Mouse (Mus musculus) lung, postnatal 0 days (tissue): ENCODE results near the gene Hoxb2. TPM values are rescaled to one million over a fixed set of nuclear protein-coding genes. Genes with fewer than 3 reads are reported as not detected.

Source experiments
- ATAC-seq: fragments of 200-750 bp; cut with Nextera tagmentation; 2 replicates; pipeline ENCODE4 v1.8.0; 2017; ENCODE audit warnings: moderate library complexity
- DNase-seq: peaks from one replicate; pipeline ENCODE4 v3.0.0-alpha.2; 2016; ENCODE audit warnings: low spot score
- H3K27ac ChIP-seq: fragments of 300-500 bp; sonication (generic); 2 replicates; pipeline ENCODE4 v1.5.1; 2014; ENCODE audit warnings: antibody characterized with exemption, mild to moderate bottlenecking, low read length, mixed read lengths
- H3K27me3 ChIP-seq: fragments of 300-500 bp; sonication (generic); replicated peaks from 2 replicates; pipeline ENCODE4 v1.6.1; 2014; ENCODE audit warnings: low read length, mixed read lengths; ENCODE audit not compliant: insufficient read depth
- H3K36me3 ChIP-seq: fragments of 300-500 bp; sonication (generic); 2 replicates; pipeline ENCODE4 v1.6.1; 2014; ENCODE audit warnings: low read length, mixed read lengths; ENCODE audit not compliant: insufficient read depth
- H3K4me1 ChIP-seq: fragments of 300-500 bp; sonication (generic); 2 replicates; pipeline ENCODE4 v1.6.1; 2014; ENCODE audit warnings: antibody characterized with exemption, low read depth, low read length, mixed read lengths; ENCODE audit not compliant: insufficient read depth
- H3K4me2 ChIP-seq: fragments of 300-500 bp; sonication (generic); replicated peaks from 2 replicates; pipeline ENCODE4 v1.6.1; 2014; ENCODE audit warnings: low read depth, mild to moderate bottlenecking, low read length, moderate library complexity, mixed read lengths
- H3K4me3 ChIP-seq: fragments of 300-500 bp; sonication (generic); 2 replicates; pipeline ENCODE4 v1.5.1; 2014; ENCODE audit warnings: low read depth, low read length
- H3K9ac ChIP-seq: fragments of 300-500 bp; sonication (generic); replicated peaks from 2 replicates; pipeline ENCODE4 v1.6.1; 2014; ENCODE audit warnings: low read depth, mild to moderate bottlenecking
- H3K9me3 ChIP-seq: fragments of 300-500 bp; sonication (generic); 2 replicates; pipeline ENCODE4 v1.6.1; 2016; ENCODE audit warnings: low read length, mixed read lengths
- CTCF ChIP-seq: IDR thresholded peaks from 2 replicates; pipeline ENCODE4 v1.5.1; 2016; ENCODE audit warnings: antibody characterized with exemption, mild to moderate bottlenecking
- EP300 ChIP-seq: IDR thresholded peaks from 2 replicates; pipeline ENCODE4 v1.6.1; 2016; ENCODE audit warnings: antibody characterized with exemption, mild to moderate bottlenecking, control low read depth
- WGBS: fragments of 180-500 bp; shearing (Covaris S2); extraction: QIAGEN DNeasy Blood & Tissue Kit; methylation state at CpG from one replicate; pipeline ENCODE4 v1.1.7; 2014; 5-methylcytosine and 5-hydroxymethylcytosine counted together
- polyA plus RNA-seq: library from polyadenylated mRNA; unstranded; fragments of >200 nt; fragmentation: Nextera tagmentation; extraction: Ambion mirVana; gene quantifications from 2 replicates; pipeline ENCODE4 v1.2.1, GENCODE M21; 2015

Gene Hoxb2
- polyA plus RNA-seq: 16.5 and 16.9 TPM in 2 replicates

- no peaks in the 10 kb centered on the region for H3K9me3 ChIP-seq
- TF ChIP-seq CTCF: no peak
- TF ChIP-seq EP300: no peak
- 37% methylated on average over 2 of the region's 2 CpGs for WGBS
- H3K9ac ChIP-seq: no peak within 1 kb of the TSS
- DNase-seq (no peak), ATAC-seq (no peak)
- peak within 1 kb of the TSS; percentile 63; the same call in 1 of the 2 replicates for H3K4me2 ChIP-seq
- no peaks in the 10 kb centered on the region for H3K36me3 ChIP-seq
- peaks cover 6% of the 10 kb centered on the region; the same call in 1 of the 2 replicates for H3K4me1 ChIP-seq
- peaks cover 12% of the 10 kb centered on the region; the same call in 1 of the 2 replicates for H3K27me3 ChIP-seq
- peak within 1 kb of the TSS; percentile 79 for H3K27ac ChIP-seq
- 0 out of 2 replicates have a peak within 1 kb of the TSS, but pooled peaks have one; percentile 58 for H3K4me3 ChIP-seq
Measured at GRCm38 (mm10) chr11:96350341-96350624, at the start of gene Hoxb2. Gene Hoxb2 (plus strand): TSS chr11:96350525.

DNA sequence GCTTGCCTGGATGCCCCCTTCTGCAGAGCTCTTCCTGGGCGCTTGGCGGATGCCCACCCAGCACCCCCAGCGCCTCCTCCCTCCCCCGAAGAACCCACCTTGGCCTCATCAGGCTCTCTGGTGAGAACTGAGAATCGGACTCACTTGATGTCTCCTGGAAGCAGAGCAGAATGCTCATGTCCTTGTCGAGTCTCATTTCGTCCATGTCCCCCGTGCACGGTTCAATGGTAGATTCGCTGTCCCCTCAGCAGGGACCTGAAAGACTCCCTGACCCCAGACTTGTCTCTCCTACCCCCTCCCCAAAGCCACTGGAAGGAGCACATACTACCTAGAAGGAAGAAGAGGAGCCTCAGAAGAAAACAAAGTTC is 49.3 kb upstream of the Hoxb2 start:
- H3K27ac ChIP-seq: no peak overlapping the region
- ATAC-seq: no peak
- TF ChIP-seq CTCF (no peak), EP300 (no peak)
- H3K9ac ChIP-seq: no peak overlapping the region
- peak overlapping the region; percentile 61 for H3K4me2 ChIP-seq
- H3K36me3 ChIP-seq: no peaks in the 10 kb centered on the region
- peaks cover 52% of the 10 kb centered on the region for H3K27me3 ChIP-seq
- 31% methylated on average over 8 of the region's 10 CpGs for WGBS
- peak overlapping the region; percentile 46 for H3K4me3 ChIP-seq
- no peak for DNase-seq
- H3K9me3 ChIP-seq: no peaks in the 10 kb centered on the region
- H3K4me1 ChIP-seq: no peaks in the 10 kb centered on the region

DNA sequence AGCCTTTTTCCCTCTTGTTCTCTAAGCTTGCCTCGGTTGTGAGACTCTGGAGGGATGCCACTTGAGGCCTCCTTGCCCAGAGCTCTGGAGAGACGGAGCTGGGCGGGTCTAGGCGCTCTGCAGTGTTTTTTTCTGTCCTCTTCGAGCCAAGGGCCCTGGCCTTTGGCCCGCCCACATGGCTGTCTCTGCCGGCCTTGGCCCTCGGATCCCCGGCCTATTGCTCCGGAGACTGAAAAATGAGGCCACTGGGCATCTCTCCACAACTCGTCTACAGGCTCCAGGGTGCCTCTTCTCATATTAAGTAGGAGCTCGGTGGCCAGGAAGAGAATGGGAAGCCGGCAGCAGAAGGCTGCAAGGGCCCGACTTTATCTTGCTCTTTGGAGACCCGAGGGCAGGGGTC is 48.5 kb upstream of the Hoxb2 start:
- Histone ChIP-seq H3K36me3 (no peaks in the 10 kb centered on the region), H3K4me1 (no peaks in the 10 kb centered on the region), H3K9ac (no peak overlapping the region), H3K27ac (no peak overlapping the region), H3K4me3 (no peak overlapping the region), H3K27me3 (peaks cover 44% of the 10 kb centered on the region), H3K4me2 (peak overlapping the region; percentile 30; the same call in 1 of the 2 replicates), H3K9me3 (no peaks in the 10 kb centered on the region)
- WGBS: 11% methylated on average over 15 of the region's 15 CpGs
- no peak for TF ChIP-seq EP300
- TF ChIP-seq CTCF: no peak
- ATAC-seq (peak; percentile 22; the same call in 1 of the 2 replicates), DNase-seq (peak; percentile 75)

- peaks cover 37% of the 10 kb centered on the region for H3K27me3 ChIP-seq
- H3K36me3 ChIP-seq: no peaks in the 10 kb centered on the region
- no peak for DNase-seq
- no peak for TF ChIP-seq EP300
- TF ChIP-seq CTCF: no peak
- no peaks in the 10 kb centered on the region for H3K4me1 ChIP-seq
- no peak overlapping the region for H3K9ac ChIP-seq
- no peaks in the 10 kb centered on the region for H3K9me3 ChIP-seq
- ATAC-seq: no peak
- peak overlapping the region; percentile 73 for H3K4me2 ChIP-seq
- H3K27ac ChIP-seq: no peak overlapping the region
- H3K4me3 ChIP-seq: peak overlapping the region; percentile 57; the same call in 1 of the 2 replicates
- 20% methylated on average over 23 of the region's 23 CpGs for WGBS
Measured at GRCm38 (mm10) chr11:96302381-96303150, 47.8 kb upstream of the Hoxb2 start.

GRCm38 (mm10) chr11:96303151-96304099 is 46.9 kb upstream of the Hoxb2 start, which contains the start of gene Hoxb5:
Gene Hoxb5 (plus strand): TSS chr11:96303336.
- TF ChIP-seq EP300 (no peak; the same call in 1 of the 2 replicates), CTCF (peak; percentile 93)
- peaks cover 32% of the 10 kb centered on the region for H3K27me3 ChIP-seq
- H3K9ac ChIP-seq: peak within 1 kb of the TSS; percentile 82
- WGBS: under 1% methylated on average over 69 of the region's 69 CpGs
- DNase-seq (peak; percentile 96), ATAC-seq (peak; percentile 71)
- H3K4me3 ChIP-seq: peak within 1 kb of the TSS; percentile 57
- peak within 1 kb of the TSS; percentile 94 for H3K27ac ChIP-seq
- no peaks in the 10 kb centered on the region for H3K9me3 ChIP-seq
- no peaks in the 10 kb centered on the region for H3K4me1 ChIP-seq
- H3K4me2 ChIP-seq: peak within 1 kb of the TSS; percentile 73
- H3K36me3 ChIP-seq: no peaks in the 10 kb centered on the region
